Comparison of ENCODE assay signal across 15 mouse cellular contexts in the genomic region with DNA sequence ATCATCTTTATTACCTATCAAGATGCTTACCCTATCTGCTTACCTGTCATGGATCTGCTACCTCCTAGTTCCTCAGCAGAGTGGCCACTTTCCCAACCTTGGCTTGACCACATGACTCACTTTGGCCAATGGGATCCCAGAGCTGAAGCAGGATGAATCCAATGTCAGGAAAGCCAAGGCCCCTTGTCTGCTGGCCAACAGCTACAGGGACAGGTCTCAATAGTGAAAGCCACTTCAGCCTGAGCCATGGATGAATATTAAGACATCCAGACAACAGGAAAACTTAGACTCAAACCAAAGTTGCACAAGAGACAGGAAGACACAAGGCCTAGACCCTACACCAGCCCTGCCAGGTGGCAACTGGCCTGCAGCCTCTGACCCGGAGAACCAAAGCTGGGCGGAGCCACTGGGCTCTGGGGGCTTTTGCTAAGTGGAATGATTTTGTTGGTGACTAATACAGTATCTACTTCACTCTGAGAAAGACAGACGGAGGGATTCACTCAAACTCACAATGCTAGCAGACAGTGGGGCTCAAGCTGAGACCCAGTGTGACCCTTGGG.
DNase-seq lines count a peak whose midpoint lies in the region; ATAC-seq and TF ChIP-seq lines count a peak whose summit lies in the region.
"Had no signal": no experiment of that assay in that cellular context is flagged by ENCODE, and none has a peak within 500 bp of the region (broad histone marks: within the 10 kb centered on the region; RNA-seq: fewer than 3 reads in every experiment).

No protein-coding gene starts in this region.

- H3K9ac ChIP-seq in heart, postnatal 0 days (replicated peaks; ENCODE audit: low read depth, low read length): no peak overlapping the region
- no peak overlapping the region for H3K9ac ChIP-seq in forebrain, embryonic 13.5 days
- H3K9ac ChIP-seq: embryonic facial prominence, embryonic 13.5 days; forebrain, embryonic 15.5 days; liver, embryonic 13.5 days had no signal

- TF ChIP-seq EP300 in heart, postnatal 0 days (IDR thresholded peaks at IDR 0.05; ENCODE audit: low read depth): no peak

- no peak for TF ChIP-seq CTCF in heart, postnatal 0 days (IDR thresholded peaks at IDR 0.05; ENCODE audit: low read depth)

- H3K27ac ChIP-seq in heart, postnatal 0 days (ENCODE audit: low read depth): peak overlapping the region; percentile 33
- no peak overlapping the region for H3K27ac ChIP-seq in forebrain, embryonic 13.5 days
- H3K27ac ChIP-seq: embryonic facial prominence, embryonic 13.5 days; forebrain, embryonic 15.5 days; liver, embryonic 13.5 days had no signal

- ATAC-seq in heart, postnatal 0 days (ENCODE audit: insufficient read depth, low read depth): no peak
- ATAC-seq in forebrain, embryonic 13.5 days: no peak
- ATAC-seq: forebrain, embryonic 15.5 days had no signal

- H3K9me3 ChIP-seq in heart, postnatal 0 days (replicated peaks; ENCODE audit: control insufficient read depth, low read length): no peaks in the 10 kb centered on the region
- H3K9me3 ChIP-seq in forebrain, embryonic 13.5 days (replicated peaks): no peaks in the 10 kb centered on the region
- H3K9me3 ChIP-seq: embryonic facial prominence, embryonic 13.5 days; forebrain, embryonic 15.5 days; liver, embryonic 13.5 days; megakaryocyte, embryonic 14.5 days had no signal

- H3K27me3 ChIP-seq in heart, postnatal 0 days (ENCODE audit: control insufficient read depth, insufficient read depth, low read length): no peaks in the 10 kb centered on the region
- no peaks in the 10 kb centered on the region for H3K27me3 ChIP-seq in forebrain, embryonic 13.5 days
- H3K27me3 ChIP-seq: embryonic facial prominence, embryonic 13.5 days; forebrain, embryonic 15.5 days; liver, embryonic 13.5 days had no signal

- H3K4me3 ChIP-seq in heart, postnatal 0 days (ENCODE audit: low read depth, low read length): no peak overlapping the region
- no peak overlapping the region for H3K4me3 ChIP-seq in forebrain, embryonic 13.5 days
- H3K4me3 ChIP-seq: embryonic facial prominence, embryonic 13.5 days; forebrain, embryonic 15.5 days; liver, embryonic 13.5 days; megakaryocyte, embryonic 14.5 days had no signal

- H3K4me1 ChIP-seq in heart, postnatal 0 days (ENCODE audit: control insufficient read depth, insufficient read depth): peaks cover 46% of the 10 kb centered on the region
- peaks cover 54% of the 10 kb centered on the region for H3K4me1 ChIP-seq in forebrain, embryonic 13.5 days
- H3K4me1 ChIP-seq: liver, embryonic 13.5 days had no signal

- H3K4me2 ChIP-seq in heart, postnatal 0 days (ENCODE audit: low read depth, low read length): no peak overlapping the region
- no peak overlapping the region for H3K4me2 ChIP-seq in forebrain, embryonic 13.5 days
- H3K4me2 ChIP-seq: embryonic facial prominence, embryonic 13.5 days; forebrain, embryonic 15.5 days; liver, embryonic 13.5 days had no signal

- no peaks in the 10 kb centered on the region for H3K36me3 ChIP-seq in heart, postnatal 0 days (replicated peaks; ENCODE audit: control insufficient read depth, insufficient read depth, low read length)
- H3K36me3 ChIP-seq in forebrain, embryonic 13.5 days (ENCODE audit: poor library complexity, severe bottlenecking): no peaks in the 10 kb centered on the region
- H3K36me3 ChIP-seq: embryonic facial prominence, embryonic 13.5 days; forebrain, embryonic 15.5 days; liver, embryonic 13.5 days had no signal

- 73% methylated on average over 3 of the region's 3 CpGs for WGBS in heart, postnatal 0 days
- WGBS in forebrain, embryonic 13.5 days: 80% methylated on average over 3 of the region's 3 CpGs

- peak; percentile 49 to 52 for DNase-seq in adrenal gland, postnatal 36 days
- DNase-seq in adrenal gland, adult 18-20 months (ENCODE audit: low spot score in 2 of 2): no peak
- peak; percentile 22 to 45 for DNase-seq in kidney, postnatal 25 days
- DNase-seq in kidney, postnatal 14 days: no peak
- DNase-seq in heart, adult 11 months: peak; percentile 96
- DNase-seq in heart, postnatal 0 days (ENCODE audit: low spot score): no peak
- no peak for DNase-seq in right cerebral cortex, adult 18-20 months
- DNase-seq: cerebellum, postnatal 14 days; kidney, adult 9 months; left cerebral cortex, postnatal 4 days; liver, embryonic 13.5 days had no signal

Comparison
In these comparisons a context has a peak if more than half of its experiments do, and no peak if none do; other contexts are left out.
1. DNase-seq: peak in adrenal gland, postnatal 36 days (2 of 2), kidney, postnatal 25 days (2 of 2) and heart, adult 11 months (single experiment); none in adrenal gland, adult 18-20 months (0 of 2), kidney, postnatal 14 days (single experiment), heart, postnatal 0 days (single experiment) and right cerebral cortex, adult 18-20 months (single experiment).